Mouse (Mus musculus) layer of hippocampus, postnatal 25 days (tissue): ENCODE measurements around the gene D10Wsu102e. TPM values are rescaled to one million over a fixed set of nuclear protein-coding genes. Genes with fewer than 3 reads are reported as not detected.

Source experiments
- DNase-seq, 2 experiments: peaks; one replicate each; pipeline ENCODE4 v3.0.0; 2022; ENCODE audit warnings: mixed read lengths in 2 of 2, low spot score in 1 of 2; ENCODE audit errors: extremely low spot score in 1 of 2
- total RNA-seq, 2 experiments: library from RNA; stranded (reverse); gene quantifications; 2 replicates each; pipeline ENCODE4 v1.2.3; 2021

Gene D10Wsu102e
- 1 to 10 TPM; 2.3 to 3.5 TPM for total RNA-seq

DNA sequence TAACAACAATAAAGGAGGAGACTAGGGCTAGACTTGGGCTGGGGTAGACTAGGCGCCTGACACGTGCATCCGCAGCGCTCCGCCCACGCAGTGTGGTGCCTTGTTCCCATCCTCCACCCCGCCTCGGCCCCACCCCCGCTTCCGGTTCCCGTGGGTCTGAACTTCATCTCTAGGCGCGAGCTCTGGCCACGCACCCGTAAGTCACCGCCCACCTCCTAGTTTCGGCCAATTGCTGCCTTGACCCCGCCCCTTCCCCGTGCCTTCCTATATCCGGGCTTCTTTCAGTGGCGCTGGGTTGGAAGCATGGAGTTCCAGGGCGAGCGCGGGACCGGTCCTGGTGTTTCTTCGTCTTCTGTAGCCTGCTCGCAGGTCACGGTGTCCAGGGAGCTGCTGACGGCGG lies at the start of gene D10Wsu102e:
Gene D10Wsu102e, plus strand, starts transcription at position 266 of the 400 bp plus-strand sequence.
- DNase-seq = peak; percentile 82

DNA sequence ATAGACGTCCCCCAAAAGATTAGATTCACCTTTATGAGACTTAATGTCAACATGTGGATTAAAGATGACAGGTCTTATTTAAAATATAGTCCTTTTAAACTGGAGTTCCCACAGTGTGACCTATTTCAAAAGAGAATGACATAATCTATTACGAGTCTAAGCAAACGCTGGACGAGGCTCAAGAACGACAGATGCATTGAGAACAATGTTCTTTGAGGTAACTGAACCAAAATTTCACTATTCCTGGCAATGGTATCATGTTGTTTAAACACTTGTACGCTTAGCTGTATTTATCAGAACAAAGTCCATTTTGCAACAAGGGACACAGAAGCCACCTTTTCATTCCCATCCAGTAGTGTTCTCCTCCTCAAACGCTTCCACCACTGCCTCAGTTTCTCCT lies 49.7 kb upstream of the D10Wsu102e start:
- DNase-seq = no peak

DNA sequence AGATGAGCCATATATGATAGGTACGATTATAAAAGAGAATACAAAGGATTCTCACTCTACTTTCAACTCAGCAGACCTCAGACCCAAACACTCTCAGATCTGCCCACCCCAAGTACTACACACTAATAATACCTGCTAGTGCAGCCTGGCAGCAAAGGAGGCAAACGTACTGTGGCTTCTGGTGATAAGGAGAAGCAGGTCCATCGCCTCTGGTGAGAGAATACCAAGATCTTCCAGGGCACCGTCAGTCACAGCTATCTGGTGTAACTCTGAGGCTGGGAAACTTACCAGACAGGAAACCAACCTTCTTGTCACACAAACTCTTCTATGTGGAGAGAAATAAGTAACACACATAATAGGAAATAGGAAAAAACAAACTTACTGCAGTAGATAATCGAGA lies 47.0 kb upstream of the D10Wsu102e start:
- DNase-seq = no peak

DNA sequence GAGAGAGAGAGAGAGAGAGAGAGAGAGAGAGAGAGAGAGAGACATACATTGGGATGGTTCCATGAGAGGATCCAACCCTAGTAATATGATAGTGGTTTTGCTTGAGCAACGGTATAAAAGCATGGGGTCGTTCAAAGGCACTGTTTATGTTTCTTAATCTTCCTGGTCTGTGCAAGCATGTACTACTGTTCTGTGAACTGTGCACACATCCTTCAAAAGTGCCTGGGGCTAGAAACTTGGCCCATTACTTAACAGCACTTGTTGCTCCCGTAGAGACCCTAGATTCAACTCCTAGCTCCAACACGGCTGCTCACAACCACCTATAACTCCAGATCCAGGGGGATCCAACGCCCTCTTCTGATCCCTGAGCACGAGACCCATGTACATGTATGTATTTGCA lies 39.6 kb upstream of the D10Wsu102e start:
- DNase-seq = no peak

DNA sequence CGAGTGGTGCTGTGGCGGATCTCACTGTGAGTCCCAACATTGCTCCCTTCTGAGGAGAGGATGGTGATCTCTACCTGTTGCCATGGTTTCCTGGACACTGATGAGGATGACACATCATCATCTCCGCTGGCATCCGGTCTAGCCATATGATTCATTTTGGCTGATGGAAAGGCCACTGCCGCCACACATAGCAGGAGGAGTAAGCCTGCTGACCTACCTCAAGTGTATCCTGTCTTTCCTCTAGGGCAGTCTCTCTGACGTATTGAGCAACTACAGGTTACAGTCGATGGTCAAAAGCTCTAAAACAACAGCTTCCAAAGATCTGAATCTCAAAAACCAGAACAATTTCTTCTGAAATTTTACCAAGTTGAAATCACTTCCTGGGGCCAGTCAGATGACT lies 39.2 kb upstream of the D10Wsu102e start:
- DNase-seq = no peak

DNA sequence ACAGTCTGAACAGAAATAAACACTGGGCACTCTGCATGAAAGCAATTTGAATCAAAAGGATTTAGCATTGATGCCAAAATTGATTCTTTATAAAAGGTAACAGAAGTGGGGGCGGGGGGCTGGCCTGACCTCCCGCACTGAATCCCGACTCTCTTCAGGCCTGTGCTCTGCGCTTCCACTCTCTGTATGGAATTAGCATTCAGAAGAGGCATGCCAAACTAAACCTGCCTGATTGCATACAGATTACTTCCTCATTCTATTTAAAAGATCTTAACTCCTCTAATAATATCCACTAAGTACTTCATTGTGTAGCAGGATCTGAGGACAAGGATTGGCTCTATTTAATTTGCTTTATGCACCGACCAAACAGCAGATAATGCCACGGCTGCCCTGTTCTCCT lies 38.5 kb upstream of the D10Wsu102e start:
- no peak for DNase-seq

DNA sequence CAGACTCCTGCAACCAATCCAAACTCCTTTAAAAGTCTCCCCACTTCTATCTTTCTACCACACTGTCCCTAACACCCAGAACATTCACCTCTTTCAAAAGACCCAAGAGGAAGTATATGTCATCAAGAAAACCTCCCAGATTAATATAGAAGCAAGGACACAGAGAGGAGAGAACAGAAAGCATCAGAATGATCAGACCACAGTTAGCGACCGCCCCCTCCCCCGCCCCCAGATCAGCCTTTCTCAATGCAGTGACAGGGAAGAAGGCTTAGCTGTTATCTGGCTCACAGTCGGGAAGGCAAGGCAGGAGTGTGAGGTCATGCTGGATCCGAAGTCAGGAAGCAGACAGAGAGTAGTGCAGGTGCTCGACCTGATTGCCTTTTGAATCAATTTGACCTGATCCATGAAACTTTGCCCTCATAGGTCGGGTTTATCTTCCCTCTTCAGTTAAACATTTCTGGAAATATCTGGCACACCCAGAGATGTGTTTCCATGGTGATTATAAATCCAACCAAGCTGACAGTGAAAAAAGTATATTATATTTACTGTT lies 37.4 kb upstream of the D10Wsu102e start:
- DNase-seq = no peak

DNA sequence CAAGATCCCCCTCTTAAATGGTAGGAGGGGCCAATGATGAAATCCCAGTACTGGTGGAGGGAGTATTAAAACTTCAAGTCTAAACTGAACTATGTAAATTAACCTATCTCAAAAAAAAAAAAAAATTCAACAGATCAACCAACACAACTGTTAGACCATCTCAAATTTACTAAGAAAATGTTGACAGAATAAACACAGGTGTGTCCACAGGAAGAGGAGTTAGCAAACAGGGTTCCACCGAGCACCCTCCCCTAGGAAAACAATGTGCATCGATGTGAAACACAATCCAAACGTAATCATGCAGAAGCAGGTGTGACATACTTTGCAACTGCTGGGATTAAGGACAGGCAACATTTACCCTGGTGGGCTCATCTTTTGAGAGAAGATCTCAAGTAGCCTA lies 35.1 kb upstream of the D10Wsu102e start:
- no peak for DNase-seq

DNA sequence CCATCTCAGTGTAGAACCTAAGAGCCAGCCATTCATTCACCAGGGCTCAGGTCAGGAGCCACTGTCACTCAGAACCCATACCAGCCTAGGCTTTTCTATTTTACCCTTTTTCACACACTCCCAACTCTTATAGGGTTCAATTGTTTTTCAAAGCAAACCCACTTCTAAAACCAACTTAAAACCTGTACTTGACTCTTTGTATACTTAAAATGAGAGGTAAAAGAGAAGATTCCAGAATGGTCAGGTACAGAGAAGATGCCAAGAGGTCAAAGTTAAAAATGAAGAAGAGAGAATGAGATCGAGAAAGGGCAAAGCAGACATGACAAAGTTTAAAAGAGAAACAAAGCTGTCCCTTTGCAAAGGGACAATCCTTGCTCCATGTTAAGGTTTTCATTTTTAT lies 34.1 kb upstream of the D10Wsu102e start:
- no peak for DNase-seq

DNA sequence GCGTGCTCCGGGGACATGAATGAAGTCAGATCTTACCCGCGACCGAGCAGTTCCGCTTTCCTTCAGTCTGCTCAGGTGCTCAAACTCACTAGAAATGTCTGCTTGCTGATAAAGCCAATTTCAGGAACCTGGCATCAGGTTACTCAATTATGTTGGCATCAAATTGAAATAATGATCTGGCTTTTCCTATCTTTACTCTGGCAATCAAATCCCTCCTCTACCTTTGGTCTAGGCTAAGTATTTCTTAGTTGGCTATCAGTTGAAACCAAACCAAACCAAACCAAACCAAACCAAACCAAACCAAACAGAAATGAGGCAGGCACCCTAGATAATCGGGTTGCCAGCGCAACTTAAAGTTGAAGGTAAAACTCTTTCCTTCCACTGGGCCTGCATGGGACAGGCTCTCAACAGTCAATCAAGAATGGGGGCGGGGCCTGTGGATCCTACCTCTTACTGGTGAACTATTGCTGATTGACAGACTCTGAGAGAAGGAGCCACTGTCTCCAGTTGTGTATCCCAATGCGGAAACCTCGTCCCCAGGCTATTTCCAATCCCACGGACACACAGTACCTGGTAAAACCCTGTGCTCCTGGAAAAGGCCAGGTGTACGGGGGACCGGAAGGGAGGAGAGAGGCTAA lies 33.3 kb upstream of the D10Wsu102e start:
- DNase-seq = no peak

DNA sequence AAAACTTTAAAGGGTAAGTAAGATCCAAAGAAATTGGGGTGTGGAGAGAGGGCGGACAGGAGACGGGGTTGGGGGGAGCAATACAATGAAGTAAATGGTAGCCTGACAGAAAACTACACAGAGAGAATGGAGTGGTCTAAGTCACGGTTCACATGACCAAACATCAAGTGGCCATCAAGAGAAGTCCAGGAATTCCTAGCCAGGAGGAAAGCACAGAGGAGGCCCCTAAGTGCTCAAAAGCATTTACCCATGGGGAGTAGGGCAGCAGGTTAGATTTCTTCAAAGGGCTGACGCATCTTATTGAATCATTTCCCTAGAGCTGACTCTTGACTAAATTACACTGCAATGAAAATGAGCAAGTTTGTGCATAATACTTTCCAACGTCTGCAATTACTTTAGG lies 31.2 kb upstream of the D10Wsu102e start:
- no peak for DNase-seq

DNA sequence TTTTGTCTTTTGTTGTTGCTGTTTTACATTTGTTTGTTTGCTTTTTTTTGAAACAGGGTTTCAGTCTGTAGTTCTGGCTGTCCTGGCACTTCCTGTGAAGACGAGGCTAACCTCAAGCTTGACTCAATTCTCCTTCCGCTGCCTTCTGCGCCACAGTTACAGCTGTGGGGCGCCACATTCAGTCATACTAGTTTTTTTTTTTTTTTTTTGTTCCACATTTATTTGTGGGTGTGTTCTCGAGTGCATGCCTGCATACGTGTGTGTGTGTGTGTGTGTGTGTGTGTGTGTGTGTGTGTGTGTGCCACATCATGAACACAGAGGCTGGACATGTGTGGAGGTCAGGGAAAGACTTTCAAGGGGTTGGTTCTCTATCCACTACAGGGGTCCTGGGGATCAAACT lies 29.7 kb upstream of the D10Wsu102e start:
- no peak for DNase-seq

DNA sequence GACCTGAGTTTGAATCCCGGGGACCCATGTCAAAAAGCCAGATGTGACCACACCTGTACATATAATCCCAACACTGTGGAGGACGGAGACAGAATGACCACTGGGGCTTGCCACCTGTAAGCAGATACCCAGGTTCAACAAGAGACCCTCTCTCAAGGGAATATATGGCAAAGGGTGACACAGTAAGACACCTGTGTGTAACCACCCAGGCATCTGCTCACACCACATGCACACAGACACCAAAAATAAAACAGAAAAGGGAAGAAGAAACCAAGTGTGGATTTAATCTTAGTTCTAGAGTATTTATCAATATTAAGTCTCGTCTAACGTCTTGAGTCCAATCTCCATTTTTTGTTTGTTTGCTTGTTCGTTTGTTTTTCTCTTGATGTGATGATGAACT lies 28.2 kb upstream of the D10Wsu102e start:
- DNase-seq = no peak

DNA sequence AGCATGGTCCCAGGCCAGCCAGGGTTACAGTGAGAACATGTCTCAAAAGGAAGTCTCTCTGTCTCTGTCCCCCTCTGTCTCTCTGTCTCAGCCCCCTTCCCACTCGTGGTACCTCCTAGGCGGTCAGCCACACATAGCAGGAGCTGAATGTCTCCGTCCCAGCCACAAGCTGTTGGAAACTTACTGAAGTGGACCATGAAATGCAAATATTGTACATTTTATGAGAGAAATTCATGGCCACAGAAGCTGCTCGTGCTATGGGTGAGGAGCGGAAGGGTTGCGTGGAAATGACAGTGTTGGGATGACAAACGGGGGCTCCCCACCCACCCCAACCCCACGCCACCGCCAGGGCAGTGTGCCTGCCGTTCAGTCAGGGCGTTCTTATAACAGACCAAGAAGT lies 27.4 kb upstream of the D10Wsu102e start:
- no peak for DNase-seq

DNA sequence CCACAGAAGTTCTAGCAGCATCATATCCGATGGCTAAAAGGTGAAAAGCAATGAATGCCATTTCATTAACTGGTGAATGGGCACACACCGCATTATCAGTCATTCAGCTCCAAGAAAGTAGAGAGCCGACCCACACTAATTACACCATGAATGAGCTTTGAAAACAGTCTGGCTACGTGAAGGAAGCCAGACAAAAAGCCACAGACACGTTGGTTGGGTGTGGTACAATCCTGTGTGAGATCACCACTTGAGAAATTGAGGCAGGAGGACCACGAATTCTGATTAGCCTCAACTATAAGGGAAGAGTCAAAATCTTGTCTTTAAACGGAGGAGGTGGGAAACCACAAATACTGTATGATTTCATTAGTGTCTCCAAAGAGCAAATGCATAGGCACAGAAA lies 23.7 kb upstream of the D10Wsu102e start:
- no peak for DNase-seq

DNA sequence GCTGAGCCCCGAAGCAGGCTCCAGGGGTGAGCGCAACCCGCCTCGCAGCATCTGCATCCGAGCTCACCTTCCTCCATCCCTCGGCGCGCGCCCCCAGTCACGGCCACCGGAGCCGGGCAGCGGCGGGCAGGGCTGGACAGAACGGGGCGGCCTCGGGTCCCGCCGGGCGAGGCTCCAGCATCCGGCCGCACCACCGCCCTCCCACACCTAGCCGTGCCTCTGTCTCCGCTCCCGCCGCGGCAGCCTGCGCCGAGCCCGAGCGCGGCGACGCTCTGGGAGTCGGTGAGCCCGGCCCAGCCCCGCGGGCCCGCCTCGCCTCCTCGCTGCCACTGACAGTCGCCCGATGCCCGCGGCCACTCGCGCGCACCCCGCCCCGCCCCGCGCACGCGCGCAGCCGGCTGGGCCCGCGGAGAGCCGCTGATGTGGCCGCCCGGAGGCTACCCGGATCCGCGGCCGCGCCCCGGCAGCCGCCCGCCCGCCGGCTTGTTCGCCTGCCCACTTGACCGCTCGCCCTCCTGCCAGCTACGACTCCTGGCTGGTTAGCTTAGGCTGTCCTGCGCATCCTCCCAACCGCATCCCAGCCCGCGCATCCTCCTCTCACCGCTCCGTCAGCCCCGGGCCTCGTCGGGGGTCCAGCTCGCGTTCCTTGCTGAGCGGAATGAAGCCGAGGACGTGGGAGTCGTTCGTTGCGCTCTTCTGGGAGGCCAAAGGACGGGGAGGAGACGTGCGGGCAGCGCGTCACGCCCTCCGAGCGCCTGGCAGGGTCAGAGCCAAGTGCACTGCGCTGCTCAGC lies 22.7 kb upstream of the D10Wsu102e start, which contains the start of gene Slc41a2:
Gene Slc41a2, minus strand, starts transcription at position 724 of the 793 bp plus-strand sequence.
- DNase-seq = peak; percentile 55 to 70

DNA sequence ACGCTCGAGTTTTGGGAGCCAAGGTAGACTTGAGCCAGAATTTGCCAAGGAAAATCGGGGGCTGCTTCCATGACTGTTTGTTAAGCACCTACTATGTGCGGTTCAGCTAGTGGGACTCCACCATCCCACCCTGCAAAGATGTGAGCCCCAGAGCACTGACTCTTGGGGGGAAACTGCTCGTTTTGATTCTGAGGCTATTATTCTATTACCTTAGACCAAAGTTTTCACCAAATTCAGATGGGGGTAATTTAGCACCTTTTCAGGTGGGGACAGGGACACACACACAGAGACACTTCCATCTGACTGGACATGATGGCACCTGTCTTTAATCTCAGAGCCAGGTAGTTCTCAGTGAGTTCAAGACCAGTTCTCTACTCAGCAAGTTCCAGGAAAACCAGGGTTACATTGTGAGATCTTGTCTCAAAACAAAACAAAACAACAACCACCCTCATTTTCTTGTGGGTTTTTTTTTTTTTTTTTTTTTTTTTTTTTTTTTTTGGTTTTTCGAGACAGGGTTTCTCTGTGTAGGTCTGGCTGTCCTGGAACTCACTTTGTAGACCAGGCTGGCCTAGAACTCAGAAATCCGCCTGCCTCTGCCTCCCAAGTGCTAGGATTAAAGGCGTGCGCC lies 21.9 kb upstream of the D10Wsu102e start:
- no peak for DNase-seq

DNA sequence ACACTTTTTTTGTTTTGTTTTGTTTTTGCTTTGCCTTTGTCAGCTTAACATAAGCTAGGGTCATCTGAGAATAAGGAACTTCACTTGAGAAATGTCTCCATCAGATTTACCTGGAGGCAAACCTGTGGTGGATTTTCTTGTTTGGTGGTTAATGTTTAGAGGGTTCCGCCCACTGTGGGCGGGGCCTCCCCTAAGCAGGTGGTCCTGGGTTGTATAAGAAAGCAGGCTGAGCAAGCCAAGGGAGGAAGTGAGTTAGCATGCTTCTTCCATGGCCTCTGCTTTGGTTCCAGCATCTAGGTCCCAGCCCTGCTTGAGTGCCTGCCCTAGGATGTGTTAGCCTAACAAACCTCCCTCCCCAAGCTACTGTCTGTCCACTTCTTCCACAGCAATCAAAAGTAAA lies 18.8 kb upstream of the D10Wsu102e start:
- no peak for DNase-seq

DNA sequence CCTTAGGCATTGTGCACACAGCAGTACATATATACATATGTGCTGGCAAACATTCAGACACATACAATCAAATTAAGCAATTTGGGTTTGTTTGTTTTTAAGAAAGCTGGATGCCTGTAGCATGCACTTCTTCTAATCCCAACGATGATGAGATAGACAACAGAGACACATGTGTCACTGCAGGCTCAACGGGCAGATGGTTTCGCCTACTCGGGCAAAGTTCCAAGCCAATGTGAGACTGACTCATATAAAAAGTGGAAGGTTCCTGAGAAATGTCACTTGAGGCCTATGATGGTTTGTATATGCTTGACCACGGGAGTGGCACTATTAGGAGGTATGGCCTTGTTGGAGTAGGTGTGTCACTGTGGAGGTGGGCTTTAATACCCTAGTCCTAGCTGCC lies 16.9 kb upstream of the D10Wsu102e start:
- DNase-seq = no peak

DNA sequence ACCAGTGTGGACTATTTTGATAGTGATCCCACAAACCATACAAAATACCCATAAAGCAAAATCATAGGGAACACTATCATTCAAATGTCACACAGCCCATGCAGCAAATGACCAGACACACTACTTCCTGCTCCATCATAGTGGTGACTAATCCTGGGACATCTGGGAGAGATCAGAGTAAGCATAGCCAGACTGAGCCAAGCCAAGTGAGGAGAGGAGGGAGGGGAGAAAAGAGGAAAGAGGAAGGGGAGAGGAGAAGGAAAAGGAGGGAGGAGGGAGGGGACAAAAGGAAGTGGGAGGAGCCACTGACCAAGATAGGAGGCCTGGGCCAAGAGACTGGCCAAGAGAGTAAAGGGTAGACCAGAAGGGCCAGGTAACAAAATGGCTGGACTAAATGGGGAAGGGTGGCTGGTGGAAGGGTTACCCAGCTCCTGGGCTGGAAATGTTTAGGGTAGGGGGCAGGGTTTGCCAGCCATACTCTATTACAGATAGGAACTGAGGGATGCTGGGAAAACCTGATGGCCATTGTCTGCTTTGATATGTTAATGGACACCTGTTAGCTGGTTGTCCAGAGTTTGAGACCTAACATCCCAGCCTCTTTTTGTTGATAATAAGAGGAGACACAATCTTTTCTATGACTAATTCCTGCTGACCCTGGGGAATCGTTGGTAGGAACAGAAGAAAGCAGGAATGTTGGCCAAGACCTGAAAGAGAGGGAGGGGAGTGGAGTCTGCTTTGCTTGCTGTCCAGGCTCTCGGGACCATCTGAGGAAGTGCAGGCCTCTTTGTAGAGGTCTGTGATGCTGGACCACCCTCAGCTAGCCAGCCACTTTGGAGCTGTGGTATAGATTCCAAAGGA lies 16.0 kb upstream of the D10Wsu102e start:
- no peak for DNase-seq
